Mouse (Mus musculus): Measurements from ENCODE around the gene Blm. TPM values are rescaled to one million over a fixed set of nuclear protein-coding genes. Genes with fewer than 3 reads are reported as not detected.
A peak's percentile ranks its signal among the peaks of the same experiment; 100 is the strongest.

Blm gene
- polyA plus RNA-seq, 1 experiment from 2014 or later: 12.8 TPM

DNA sequence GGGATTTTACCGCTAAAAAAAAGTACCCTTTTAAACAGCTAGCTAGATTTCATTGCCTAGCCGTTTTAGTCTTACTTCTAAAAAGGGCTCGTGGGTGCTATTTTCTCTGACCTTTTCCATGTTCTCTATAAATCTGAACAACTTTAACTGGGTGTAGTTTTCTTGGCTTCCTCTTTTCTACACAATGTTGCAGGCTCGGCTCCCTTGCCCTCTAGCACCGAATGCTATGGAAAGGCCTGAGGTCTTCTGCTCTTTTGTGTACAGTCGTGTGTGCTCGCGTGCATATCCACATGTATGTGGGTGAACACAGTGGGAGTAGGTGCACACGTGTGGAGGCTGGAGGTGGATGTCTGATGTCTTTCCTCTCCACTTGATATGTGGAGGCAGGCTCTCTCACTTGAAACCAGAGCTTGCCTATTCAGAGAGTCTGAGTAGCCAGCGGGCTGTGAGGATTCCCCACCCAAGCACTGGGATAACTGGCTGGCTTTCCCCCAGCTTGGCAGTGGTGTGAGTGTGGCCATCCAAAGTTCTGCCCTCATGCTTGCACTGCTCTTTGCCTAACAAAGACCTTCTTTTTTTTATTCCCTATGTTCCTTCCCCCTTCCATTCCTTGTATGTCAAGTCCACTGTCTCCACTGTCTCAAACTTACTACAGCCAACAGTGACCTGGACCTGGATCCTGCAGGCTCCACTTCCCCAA, 95.0 kb downstream of the Blm start:
- no peak overlapping the region for H3K27ac ChIP-seq (ENCODE audit: low read length)
- H3K4me2 ChIP-seq (ENCODE audit: low read depth, low read length): no peak overlapping the region
- ATAC-seq: no peak
- H3K9ac ChIP-seq (ENCODE audit: low read depth, low read length): no peak overlapping the region
- H3K9me3 ChIP-seq (ENCODE audit: control insufficient read depth, low read length): no peaks in the 10 kb centered on the region
- peaks cover 10% of the 10 kb centered on the region; the same call in 1 of the 2 replicates for H3K4me1 ChIP-seq (ENCODE audit: control insufficient read depth, insufficient read depth, low read length)
- WGBS: 82% methylated on average over 10 of the region's 10 CpGs
- no peak overlapping the region for H3K4me3 ChIP-seq (ENCODE audit: low read length)
- no peaks in the 10 kb centered on the region for H3K27me3 ChIP-seq (replicated peaks; ENCODE audit: control insufficient read depth, insufficient read depth, low read length)
- no peaks in the 10 kb centered on the region for H3K36me3 ChIP-seq (ENCODE audit: control insufficient read depth, insufficient read depth, low read length)

- H3K4me2 ChIP-seq (ENCODE audit: low read depth, low read length): 0 out of 2 replicates have a peak overlapping the region, but pooled peaks have one; percentile 4
- no peak for ATAC-seq
These were observed 95.7 kb downstream of the Blm start for GRCm38 (mm10) chr7:80439032-80439760.

GRCm38 (mm10) chr7:80436571-80436970, 98.3 kb downstream of the Blm start:
- 87% methylated on average over 7 of the region's 7 CpGs for WGBS
- H3K36me3 ChIP-seq (ENCODE audit: control insufficient read depth, insufficient read depth, low read length): no peaks in the 10 kb centered on the region
- H3K9ac ChIP-seq (ENCODE audit: low read depth, low read length): no peak overlapping the region
- no peak for ATAC-seq
- no peaks in the 10 kb centered on the region for H3K4me1 ChIP-seq (ENCODE audit: control insufficient read depth, insufficient read depth, low read length)
- no peak overlapping the region for H3K4me2 ChIP-seq (ENCODE audit: low read depth, low read length)
- no peak overlapping the region for H3K4me3 ChIP-seq (ENCODE audit: low read length)
- H3K9me3 ChIP-seq (ENCODE audit: control insufficient read depth, low read length): no peaks in the 10 kb centered on the region
- no peak overlapping the region for H3K27ac ChIP-seq (ENCODE audit: low read length)
- no peaks in the 10 kb centered on the region for H3K27me3 ChIP-seq (replicated peaks; ENCODE audit: control insufficient read depth, insufficient read depth, low read length)

More at GRCm38 (mm10) chr7:80439032-80439760, 95.7 kb downstream of the Blm start:
- 32% methylated on average over 14 of the region's 15 CpGs for WGBS
- no peaks in the 10 kb centered on the region for H3K9me3 ChIP-seq (ENCODE audit: control insufficient read depth, low read length)
- peaks cover 5% of the 10 kb centered on the region; the same call in 1 of the 2 replicates for H3K4me1 ChIP-seq (ENCODE audit: control insufficient read depth, insufficient read depth, low read length)
- H3K27ac ChIP-seq (ENCODE audit: low read length): no peak overlapping the region
- no peak overlapping the region for H3K4me3 ChIP-seq (ENCODE audit: low read length)
- 0 out of 2 replicates have a peak overlapping the region, but pooled peaks have one; percentile 33 for H3K9ac ChIP-seq (ENCODE audit: low read depth, low read length)
- no peaks in the 10 kb centered on the region for H3K27me3 ChIP-seq (replicated peaks; ENCODE audit: control insufficient read depth, insufficient read depth, low read length)
- no peaks in the 10 kb centered on the region for H3K36me3 ChIP-seq (ENCODE audit: control insufficient read depth, insufficient read depth, low read length)

- Histone ChIP-seq H3K4me2 (ENCODE audit: low read depth, low read length) (no peak overlapping the region), H3K27ac (ENCODE audit: low read length) (no peak overlapping the region), H3K9ac (ENCODE audit: low read depth, low read length) (no peak overlapping the region), H3K4me3 (ENCODE audit: low read length) (no peak overlapping the region), H3K36me3 (ENCODE audit: control insufficient read depth, insufficient read depth, low read length) (no peaks in the 10 kb centered on the region), H3K9me3 (ENCODE audit: control insufficient read depth, low read length) (no peaks in the 10 kb centered on the region), H3K27me3 (replicated peaks; ENCODE audit: control insufficient read depth, insufficient read depth, low read length) (no peaks in the 10 kb centered on the region), H3K4me1 (ENCODE audit: control insufficient read depth, insufficient read depth, low read length) (no peaks in the 10 kb centered on the region)
- 48% methylated on average over 3 of the region's 3 CpGs for WGBS
- ATAC-seq: peak; percentile 50; the same call in 1 of the 2 replicates
These were observed 99.3 kb downstream of the Blm start for GRCm38 (mm10) chr7:80435594-80435993.

DNA sequence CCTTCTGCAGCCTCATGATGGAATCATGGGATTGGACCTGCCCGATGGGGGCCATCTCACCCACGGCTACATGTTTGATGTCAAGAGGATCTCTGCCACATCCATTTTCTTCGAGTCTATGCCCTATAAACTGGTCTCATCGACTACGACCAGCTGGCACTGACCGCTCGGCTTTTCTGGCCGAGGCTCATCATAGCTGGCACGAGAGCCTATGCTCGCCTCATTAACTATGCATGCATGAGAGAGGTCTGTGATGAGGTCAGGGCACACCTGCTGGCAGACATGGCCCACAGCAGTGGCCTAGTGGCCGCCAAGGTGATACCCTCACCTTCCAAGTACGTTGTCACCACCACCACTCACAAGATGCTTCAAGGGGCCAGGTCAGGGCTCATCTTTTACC, 105.3 kb downstream of the Blm start:
- H3K27ac ChIP-seq (ENCODE audit: low read length): no peak overlapping the region
- H3K9me3 ChIP-seq (ENCODE audit: control insufficient read depth, low read length): no peaks in the 10 kb centered on the region
- no peaks in the 10 kb centered on the region for H3K4me1 ChIP-seq (ENCODE audit: control insufficient read depth, insufficient read depth, low read length)
- H3K9ac ChIP-seq (ENCODE audit: low read depth, low read length): no peak overlapping the region
- no peak for ATAC-seq
- no peak overlapping the region for H3K4me3 ChIP-seq (ENCODE audit: low read length)
- no peaks in the 10 kb centered on the region for H3K27me3 ChIP-seq (replicated peaks; ENCODE audit: control insufficient read depth, insufficient read depth, low read length)
- H3K4me2 ChIP-seq (ENCODE audit: low read depth, low read length): no peak overlapping the region
- WGBS: 94% methylated on average over 12 of the region's 12 CpGs
- H3K36me3 ChIP-seq (ENCODE audit: control insufficient read depth, insufficient read depth, low read length): no peaks in the 10 kb centered on the region

DNA sequence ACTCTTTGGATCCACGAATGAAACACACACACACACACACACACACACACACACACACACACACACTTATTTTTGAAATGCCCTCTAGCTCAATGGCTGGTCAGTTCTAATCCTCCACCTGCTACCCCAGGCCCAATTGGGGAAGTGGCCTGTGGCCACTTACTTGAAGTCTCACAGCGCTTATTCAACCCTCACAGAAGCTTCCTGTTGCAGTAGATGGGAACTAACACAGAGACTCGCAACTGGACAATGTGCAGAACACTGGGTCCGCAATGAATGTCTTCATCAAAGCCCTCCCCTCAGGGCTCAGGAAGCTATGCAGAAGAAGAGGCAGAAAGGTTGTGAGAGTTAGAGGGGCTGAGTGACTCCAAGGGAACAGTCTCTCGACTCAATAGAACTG, 107.2 kb downstream of the Blm start:
- ATAC-seq: no peak
- H3K9ac ChIP-seq (ENCODE audit: low read depth, low read length): no peak overlapping the region
- 83% methylated on average over 5 of the region's 5 CpGs for WGBS
- H3K9me3 ChIP-seq (ENCODE audit: control insufficient read depth, low read length): no peaks in the 10 kb centered on the region
- H3K4me1 ChIP-seq (ENCODE audit: control insufficient read depth, insufficient read depth, low read length): peaks cover 4% of the 10 kb centered on the region; the same call in 1 of the 2 replicates
- H3K36me3 ChIP-seq (ENCODE audit: control insufficient read depth, insufficient read depth, low read length): no peaks in the 10 kb centered on the region
- no peaks in the 10 kb centered on the region for H3K27me3 ChIP-seq (replicated peaks; ENCODE audit: control insufficient read depth, insufficient read depth, low read length)
- no peak overlapping the region for H3K4me2 ChIP-seq (ENCODE audit: low read depth, low read length)
- H3K27ac ChIP-seq (ENCODE audit: low read length): no peak overlapping the region
- no peak overlapping the region for H3K4me3 ChIP-seq (ENCODE audit: low read length)

GRCm38 (mm10) chr7:80426363-80426762, 108.6 kb downstream of the Blm start:
- no peak for ATAC-seq
- 68% methylated on average over 7 of the region's 7 CpGs for WGBS
- H3K9me3 ChIP-seq (ENCODE audit: control insufficient read depth, low read length): no peaks in the 10 kb centered on the region

GRCm38 (mm10) chr7:80424722-80425121, 110.2 kb downstream of the Blm start:
- Histone ChIP-seq H3K4me2 (ENCODE audit: low read depth, low read length) (no peak overlapping the region), H3K36me3 (ENCODE audit: control insufficient read depth, insufficient read depth, low read length) (no peaks in the 10 kb centered on the region), H3K27me3 (replicated peaks; ENCODE audit: control insufficient read depth, insufficient read depth, low read length) (no peaks in the 10 kb centered on the region), H3K9ac (ENCODE audit: low read depth, low read length) (no peak overlapping the region), H3K9me3 (ENCODE audit: control insufficient read depth, low read length) (no peaks in the 10 kb centered on the region), H3K4me3 (ENCODE audit: low read length) (no peak overlapping the region), H3K27ac (ENCODE audit: low read length) (no peak overlapping the region), H3K4me1 (ENCODE audit: control insufficient read depth, insufficient read depth, low read length) (peaks cover 6% of the 10 kb centered on the region; the same call in 1 of the 2 replicates)
- ATAC-seq: no peak
- WGBS: 81% methylated on average over 6 of the region's 6 CpGs

More at GRCm38 (mm10) chr7:80426363-80426762, 108.6 kb downstream of the Blm start:
- no peak overlapping the region for H3K9ac ChIP-seq (ENCODE audit: low read depth, low read length)
- peaks cover 6% of the 10 kb centered on the region; the same call in 1 of the 2 replicates for H3K4me1 ChIP-seq (ENCODE audit: control insufficient read depth, insufficient read depth, low read length)
- H3K36me3 ChIP-seq (ENCODE audit: control insufficient read depth, insufficient read depth, low read length): no peaks in the 10 kb centered on the region
- H3K27ac ChIP-seq (ENCODE audit: low read length): no peak overlapping the region
- H3K4me3 ChIP-seq (ENCODE audit: low read length): no peak overlapping the region
- H3K27me3 ChIP-seq (replicated peaks; ENCODE audit: control insufficient read depth, insufficient read depth, low read length): no peaks in the 10 kb centered on the region
- no peak overlapping the region for H3K4me2 ChIP-seq (ENCODE audit: low read depth, low read length)

GRCm38 (mm10) chr7:80422759-80423480, 112.0 kb downstream of the Blm start:
- Histone ChIP-seq H3K9ac (ENCODE audit: low read depth, low read length) (peak overlapping the region; percentile 15; the same call in 1 of the 2 replicates), H3K9me3 (ENCODE audit: control insufficient read depth, low read length) (no peaks in the 10 kb centered on the region), H3K4me1 (ENCODE audit: control insufficient read depth, insufficient read depth, low read length) (peaks cover 6% of the 10 kb centered on the region; the same call in 1 of the 2 replicates), H3K36me3 (ENCODE audit: control insufficient read depth, insufficient read depth, low read length) (no peaks in the 10 kb centered on the region), H3K27me3 (replicated peaks; ENCODE audit: control insufficient read depth, insufficient read depth, low read length) (no peaks in the 10 kb centered on the region), H3K4me2 (ENCODE audit: low read depth, low read length) (peak overlapping the region; percentile 46), H3K4me3 (ENCODE audit: low read length) (peak overlapping the region; percentile 17), H3K27ac (ENCODE audit: low read length) (no peak overlapping the region)
- 13% methylated on average over 20 of the region's 20 CpGs for WGBS
- ATAC-seq: no peak

Measured in intestine, embryonic 16.5 days (tissue).